Mouse (Mus musculus): ENCODE measurements around the gene Dennd5b. TPM values are rescaled to one million over a fixed set of nuclear protein-coding genes. Genes with fewer than 3 reads are reported as not detected.
"Not testable (repeated sequence)": the region's sequence is repeated elsewhere in the genome, so short reads cannot be mapped to it uniquely, and the experiment has no call there.

Dennd5b gene
- total and polyA plus RNA-seq, 2 experiments: 14.8 to 94.7 TPM

GRCm38 (mm10) chr6:148942406-148942805 lies 159.1 kb downstream of the Dennd5b start:
- no peak for DNase-seq (ENCODE audit: extremely low read depth, low read depth, low spot score)
- H3K4me1 ChIP-seq (ENCODE audit: control insufficient read depth, insufficient read depth, low read length): no peaks in the 10 kb centered on the region

DNA sequence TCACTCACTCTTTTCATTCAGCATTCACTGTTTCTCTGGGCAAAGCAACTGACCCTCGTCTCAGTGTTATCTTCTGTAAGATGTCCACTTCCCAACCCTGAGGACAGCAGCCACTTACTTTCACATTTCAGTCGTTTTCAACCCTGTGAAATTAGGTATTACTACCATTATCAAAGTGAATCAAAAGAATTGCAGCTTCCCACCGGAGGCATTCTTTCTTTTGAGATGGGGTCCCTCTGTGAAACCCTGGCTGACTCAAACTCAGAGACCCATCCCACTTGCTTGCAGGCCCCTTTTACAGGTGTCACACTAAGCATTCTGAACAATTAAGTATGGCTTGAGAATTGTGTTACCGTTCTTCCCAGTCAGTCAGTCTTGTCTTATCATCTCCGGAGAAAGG lies 159.6 kb downstream of the Dennd5b start:
- no peak overlapping the region for H3K4me3 ChIP-seq (ENCODE audit: insufficient read depth, low read depth, low read length)
- no peak for DNase-seq (ENCODE audit: extremely low read depth, low read depth, low spot score)
- TF ChIP-seq POLR2A (IDR thresholded peaks at IDR 0.05; ENCODE audit: extremely low read depth, insufficient read depth, low read length): no peak
- no peak for TF ChIP-seq CTCF (IDR thresholded peaks at IDR 0.05; ENCODE audit: low read depth, low read length)
- WGBS: 82% methylated on average over 5 of the region's 5 CpGs
- H3K79me2 ChIP-seq (ENCODE audit: control insufficient read depth, insufficient read depth, low read length): peaks cover 2% of the 10 kb centered on the region; the same call in 1 of the 2 replicates
- no peak overlapping the region for H3K9ac ChIP-seq (ENCODE audit: low read depth, low read length)
- no peak overlapping the region for H3K27ac ChIP-seq (replicated peaks; ENCODE audit: insufficient read depth, low read depth, low read length)
- no peaks in the 10 kb centered on the region for H3K36me3 ChIP-seq (ENCODE audit: control insufficient read depth, insufficient read depth, low read length)
- H3K4me1 ChIP-seq (ENCODE audit: control insufficient read depth, insufficient read depth, low read length): no peaks in the 10 kb centered on the region
- no peaks in the 10 kb centered on the region for H3K27me3 ChIP-seq (ENCODE audit: control insufficient read depth, insufficient read depth, low read length)

More at GRCm38 (mm10) chr6:148942406-148942805, 159.1 kb downstream of the Dennd5b start:
- H3K79me2 ChIP-seq (ENCODE audit: control insufficient read depth, insufficient read depth, low read length): peaks cover 2% of the 10 kb centered on the region; the same call in 1 of the 2 replicates
- H3K4me3 ChIP-seq (ENCODE audit: insufficient read depth, low read depth, low read length): no peak overlapping the region
- H3K36me3 ChIP-seq (ENCODE audit: control insufficient read depth, insufficient read depth, low read length): no peaks in the 10 kb centered on the region
- TF ChIP-seq POLR2A (IDR thresholded peaks at IDR 0.05; ENCODE audit: extremely low read depth, insufficient read depth, low read length) (no peak), CTCF (IDR thresholded peaks at IDR 0.05; ENCODE audit: low read depth, low read length) (no peak)
- H3K9ac ChIP-seq (ENCODE audit: low read depth, low read length): no peak overlapping the region
- no peak overlapping the region for H3K27ac ChIP-seq (replicated peaks; ENCODE audit: insufficient read depth, low read depth, low read length)
- WGBS: 90% methylated on average over 4 of the region's 4 CpGs
- no peaks in the 10 kb centered on the region for H3K27me3 ChIP-seq (ENCODE audit: control insufficient read depth, insufficient read depth, low read length)

DNA sequence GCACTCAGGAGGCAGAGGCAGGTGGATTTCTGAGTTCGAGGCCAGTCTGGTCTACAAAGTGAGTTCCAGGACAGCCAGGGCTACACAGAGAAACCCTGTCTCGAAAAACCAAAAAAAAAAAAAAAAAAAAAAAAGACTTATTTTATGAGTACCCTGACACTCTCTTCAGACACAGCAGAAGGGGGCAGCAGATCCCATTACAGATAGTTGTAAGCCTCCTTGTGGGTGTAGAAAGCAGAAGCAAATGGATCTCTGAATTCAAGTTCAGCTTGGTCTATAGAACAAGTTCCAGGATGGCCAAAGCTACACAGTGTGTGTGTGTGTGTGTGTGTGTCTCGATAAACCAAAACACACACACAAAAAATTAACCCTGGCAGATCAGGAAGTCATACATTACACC lies 161.1 kb downstream of the Dennd5b start:
- not testable (repeated sequence) for H3K36me3 ChIP-seq (ENCODE audit: control insufficient read depth, insufficient read depth, low read length)

More for the DNA sequence above, 161.1 kb downstream of the Dennd5b start:
- not testable (repeated sequence) for H3K27ac ChIP-seq (replicated peaks; ENCODE audit: insufficient read depth, low read depth, low read length); H3K4me1 ChIP-seq (ENCODE audit: control insufficient read depth, insufficient read depth, low read length); H3K4me3 ChIP-seq (ENCODE audit: insufficient read depth, low read depth, low read length); H3K27me3 ChIP-seq (ENCODE audit: control insufficient read depth, insufficient read depth, low read length); DNase-seq (ENCODE audit: extremely low read depth, low read depth, low spot score); H3K79me2 ChIP-seq (ENCODE audit: control insufficient read depth, insufficient read depth, low read length); H3K9ac ChIP-seq (ENCODE audit: low read depth, low read length)
- 67% methylated on average over 2 of the region's 3 CpGs for WGBS

Other genes with a start within 250 kb of the Dennd5b start
- 3.0 and 4.1 TPM in 2 replicates for gene Caprin2, start 205.4 kb downstream of the Dennd5b start, total RNA-seq (2014; rRNA removed)
- 1.4 and 3.6 TPM in 2 replicates for gene Caprin2, start 205.4 kb downstream of the Dennd5b start, polyA plus RNA-seq (2012; rRNA removed)
- gene Sinhcaf, start 155.2 kb downstream of the Dennd5b start, total RNA-seq (2014; rRNA removed): 2.7 and 3.2 TPM in 2 replicates
- 0.46 and 0.67 TPM in 2 replicates for gene Sinhcaf, start 155.2 kb downstream of the Dennd5b start, polyA plus RNA-seq (2012; rRNA removed)
- not detected in 2 replicates for gene Gm10203, start 28.5 kb upstream of the Dennd5b start, total RNA-seq (2014; rRNA removed)
- gene Gm10203, start 28.5 kb upstream of the Dennd5b start, polyA plus RNA-seq (2012; rRNA removed): not detected in 2 replicates
- 25.3 and 31.0 TPM in 2 replicates for gene Etfbkmt, start 38.2 kb upstream of the Dennd5b start, total RNA-seq (2014; rRNA removed)
- 3.9 and 15.6 TPM in 2 replicates for gene Etfbkmt, start 38.2 kb upstream of the Dennd5b start, polyA plus RNA-seq (2012; rRNA removed)
- gene Amn1, start 87.0 kb upstream of the Dennd5b start, total RNA-seq (2014; rRNA removed): 7.9 and 12.2 TPM in 2 replicates
- gene Amn1, start 87.0 kb upstream of the Dennd5b start, polyA plus RNA-seq (2012; rRNA removed): 4.2 and 4.3 TPM in 2 replicates
- gene Resf1, start 207.7 kb upstream of the Dennd5b start, total RNA-seq (2014; rRNA removed): 20.1 and 20.8 TPM in 2 replicates
- 4.1 and 7.5 TPM in 2 replicates for gene Resf1, start 207.7 kb upstream of the Dennd5b start, polyA plus RNA-seq (2012; rRNA removed)